Mouse (Mus musculus): ENCODE results near the gene Scarb2.
A peak's percentile ranks its signal among the peaks of the same experiment; 100 is the strongest.

- TF ChIP-seq CTCF (IDR thresholded peaks at IDR 0.05; ENCODE audit: control insufficient read depth, insufficient read depth, insufficient read length) = no peak
- TF ChIP-seq CEBPB (IDR thresholded peaks at IDR 0.05; ENCODE audit: low read depth) = no peak
- no peak for TF ChIP-seq MAX (IDR thresholded peaks at IDR 0.05)
- TF ChIP-seq USF1 (IDR thresholded peaks at IDR 0.05; ENCODE audit: low read depth) = no peak
- no peak for TF ChIP-seq FOSL1 (IDR thresholded peaks at IDR 0.05; ENCODE audit: insufficient read depth, low read length, poor library complexity, severe bottlenecking)
- no peak for TF ChIP-seq MYOG (IDR thresholded peaks at IDR 0.05; ENCODE audit: control insufficient read depth, extremely low read depth, insufficient read length)
- peak; percentile 45 for TF ChIP-seq MYOD1 (IDR thresholded peaks at IDR 0.05; ENCODE audit: control insufficient read depth, insufficient read length, low read depth)
Observed at GRCm38 (mm10) chr5:92493423-92493822, 13.2 kb downstream of the Scarb2 start.

All from C2C12 (cell line).